Mouse (Mus musculus) sigmoid colon, adult 10 weeks (tissue): Measurements from ENCODE around the gene Lingo1. TPM values are rescaled to one million over a fixed set of nuclear protein-coding genes. Genes with fewer than 3 reads are reported as not detected.

Experiments used
- polyA plus RNA-seq: library from polyadenylated mRNA; stranded (reverse); fragments of 350-450 nt; fragmentation: Illumina TruSeq; extraction: RNeasy Lipid Tissue Mini Kit (QIAGEN cat#74804); gene quantifications from one replicate; pipeline ENCODE4 v1.2.3, GENCODE M21; 2014; ENCODE audit warnings: low read depth, low replicate concordance

The Lingo1 gene
- not detected for polyA plus RNA-seq

GRCm38 (mm10) chr9:56795721-56796655 lies at the start of gene Lingo1:
TSS of gene Lingo1 (minus strand) at chr9:56796468.

Other genes with a start within 250 kb of the Lingo1 start
- gene Odf3l1, start 68.2 kb upstream of the Lingo1 start, polyA plus RNA-seq = not detected
- gene Cspg4, start 68.6 kb upstream of the Lingo1 start, polyA plus RNA-seq = 0.73 TPM
- 2.6 TPM for gene Snx33, start 131.9 kb upstream of the Lingo1 start, polyA plus RNA-seq
- 43.3 TPM for gene Imp3, start 141.0 kb upstream of the Lingo1 start, polyA plus RNA-seq
- 11.5 TPM for gene Snupn, start 154.4 kb upstream of the Lingo1 start, polyA plus RNA-seq
- 46.5 TPM for gene Ptpn9, start 198.5 kb upstream of the Lingo1 start, polyA plus RNA-seq